ENCODE assay signal across 14 mouse cellular contexts in the genomic region with DNA sequence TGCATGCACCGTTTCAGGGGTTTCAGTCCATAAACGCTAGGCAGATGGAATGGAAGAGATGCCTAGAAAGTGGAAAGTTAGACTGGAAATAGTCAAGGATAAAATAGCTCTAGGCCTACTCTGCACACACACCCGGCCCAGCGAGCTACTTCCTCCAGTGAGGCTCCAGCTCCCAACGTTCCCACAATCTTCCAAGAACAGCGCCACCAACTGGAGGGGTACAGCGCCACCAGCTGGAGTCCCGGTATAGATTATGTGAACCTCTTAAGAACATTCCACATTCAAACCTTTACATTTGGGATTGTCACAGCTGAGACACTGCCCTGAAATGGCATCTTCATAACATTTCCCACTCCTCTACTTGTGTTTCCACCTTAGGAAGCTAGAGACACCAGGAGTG.
A peak's percentile ranks its signal among the peaks of the same experiment; 100 is the strongest.
DNase-seq lines count a peak whose midpoint lies in the region; ATAC-seq and TF ChIP-seq lines count a peak whose summit lies in the region.
"Had no signal": no experiment of that assay in that cellular context is flagged by ENCODE, and none has a peak within 500 bp of the region (broad histone marks: within the 10 kb centered on the region; RNA-seq: fewer than 3 reads in every experiment).

No protein-coding gene starts in this region.

- no peaks in the 10 kb centered on the region for H3K4me1 ChIP-seq in ES-Bruce4 (ENCODE audit: control insufficient read depth, insufficient read depth, low read length)
- peaks cover 50% of the 10 kb centered on the region for H3K4me1 ChIP-seq in embryonic facial prominence, embryonic 13.5 days

- H3K9me3 ChIP-seq in ES-Bruce4 (replicated peaks; ENCODE audit: control insufficient read depth, insufficient read depth, low read length, poor library complexity, severe bottlenecking) = no peaks in the 10 kb centered on the region; the same call in 1 of the 2 replicates
- no peaks in the 10 kb centered on the region for H3K9me3 ChIP-seq in embryonic facial prominence, embryonic 13.5 days

- no peak for TF ChIP-seq EP300 in ES-Bruce4 (IDR thresholded peaks at IDR 0.05; ENCODE audit: insufficient read depth, low read depth, low read length)

- no peak overlapping the region for H3K4me3 ChIP-seq in layer of hippocampus, adult 2 months
- H3K4me3 ChIP-seq in ES-Bruce4 (ENCODE audit: low read depth, low read length) = no peak overlapping the region
- no peak overlapping the region for H3K4me3 ChIP-seq in embryonic facial prominence, embryonic 13.5 days
- H3K4me3 ChIP-seq: left cerebral cortex, adult 2 months had no signal

- H3K27me3 ChIP-seq in ES-Bruce4 (ENCODE audit: control insufficient read depth, insufficient read depth, low read length, poor library complexity, severe bottlenecking) = no peaks in the 10 kb centered on the region
- no peaks in the 10 kb centered on the region for H3K27me3 ChIP-seq in embryonic facial prominence, embryonic 13.5 days

- H3K9ac ChIP-seq in ES-Bruce4 (ENCODE audit: low read depth, poor library complexity, severe bottlenecking) = no peak overlapping the region
- no peak overlapping the region for H3K9ac ChIP-seq in embryonic facial prominence, embryonic 13.5 days

- no peak for ATAC-seq in embryonic facial prominence, embryonic 13.5 days (ENCODE audit: insufficient number of reproducible peaks, insufficient read depth, low FRiP score, low TSS enrichment, low read depth)
- ATAC-seq: activated CD4-positive, CD25-positive, alpha-beta regulatory T cell, adult 4 months; hindbrain, embryonic 16.5 days had no signal

- no peak overlapping the region for H3K27ac ChIP-seq in layer of hippocampus, adult 2 months
- H3K27ac ChIP-seq in ES-Bruce4 (ENCODE audit: insufficient read depth, low read length) = no peak overlapping the region
- H3K27ac ChIP-seq in embryonic facial prominence, embryonic 13.5 days = peak overlapping the region; percentile 86
- H3K27ac ChIP-seq: left cerebral cortex, adult 2 months had no signal

- intact Hi-C loops in heart, postnatal 14 days (cut with DNase I) = no loop called here

- H3K36me3 ChIP-seq in ES-Bruce4 (ENCODE audit: control insufficient read depth, insufficient read depth, low read length, poor library complexity, severe bottlenecking) = no peaks in the 10 kb centered on the region
- H3K36me3 ChIP-seq in embryonic facial prominence, embryonic 13.5 days = no peaks in the 10 kb centered on the region

- no peak for TF ChIP-seq POLR2A in ES-Bruce4 (IDR thresholded peaks at IDR 0.05; ENCODE audit: insufficient read depth, low read length)

- DNase-seq in heart, adult 11 months = peak; percentile 42
- DNase-seq in heart, postnatal 14 days = no peak
- DNase-seq in layer of hippocampus, adult 2 months (ENCODE audit: low spot score in 2 of 2) = no peak
- no peak for DNase-seq in layer of hippocampus, postnatal 14 days (ENCODE audit: low spot score in 2 of 2)
- DNase-seq in T-cell, adult 2 months (ENCODE audit: low spot score) = no peak
- DNase-seq: gastrocnemius, postnatal 14 days; midbrain, embryonic 14.5 days; spleen, adult 18-20 months; thymus, postnatal 4 days had no signal

- 75% methylated on average over 8 of the region's 8 CpGs for WGBS in embryonic facial prominence, embryonic 13.5 days

- TF ChIP-seq CTCF in layer of hippocampus, adult 2 months (conservative IDR thresholded peaks at IDR 0.05) = peak; percentile 42
- TF ChIP-seq CTCF in ES-Bruce4 (IDR thresholded peaks at IDR 0.05; ENCODE audit: low read depth, low read length) = peak; percentile 56

- no peak overlapping the region for H3K4me2 ChIP-seq in embryonic facial prominence, embryonic 13.5 days
